Mouse (Mus musculus): Measurements from ENCODE around the gene Ano8. TPM values are rescaled to one million over a fixed set of nuclear protein-coding genes. Genes with fewer than 3 reads are reported as not detected.
A peak's percentile ranks its signal among the peaks of the same experiment; 100 is the strongest.
"Not testable (repeated sequence)": the region's sequence is repeated elsewhere in the genome, so short reads cannot be mapped to it uniquely, and the experiment has no call there.

The Ano8 gene
- 1.3 and 1.4 TPM in 2 replicates for polyA plus RNA-seq (2015; fragmentation: Nextera tagmentation; extraction: Ambion mirVana)

DNA sequence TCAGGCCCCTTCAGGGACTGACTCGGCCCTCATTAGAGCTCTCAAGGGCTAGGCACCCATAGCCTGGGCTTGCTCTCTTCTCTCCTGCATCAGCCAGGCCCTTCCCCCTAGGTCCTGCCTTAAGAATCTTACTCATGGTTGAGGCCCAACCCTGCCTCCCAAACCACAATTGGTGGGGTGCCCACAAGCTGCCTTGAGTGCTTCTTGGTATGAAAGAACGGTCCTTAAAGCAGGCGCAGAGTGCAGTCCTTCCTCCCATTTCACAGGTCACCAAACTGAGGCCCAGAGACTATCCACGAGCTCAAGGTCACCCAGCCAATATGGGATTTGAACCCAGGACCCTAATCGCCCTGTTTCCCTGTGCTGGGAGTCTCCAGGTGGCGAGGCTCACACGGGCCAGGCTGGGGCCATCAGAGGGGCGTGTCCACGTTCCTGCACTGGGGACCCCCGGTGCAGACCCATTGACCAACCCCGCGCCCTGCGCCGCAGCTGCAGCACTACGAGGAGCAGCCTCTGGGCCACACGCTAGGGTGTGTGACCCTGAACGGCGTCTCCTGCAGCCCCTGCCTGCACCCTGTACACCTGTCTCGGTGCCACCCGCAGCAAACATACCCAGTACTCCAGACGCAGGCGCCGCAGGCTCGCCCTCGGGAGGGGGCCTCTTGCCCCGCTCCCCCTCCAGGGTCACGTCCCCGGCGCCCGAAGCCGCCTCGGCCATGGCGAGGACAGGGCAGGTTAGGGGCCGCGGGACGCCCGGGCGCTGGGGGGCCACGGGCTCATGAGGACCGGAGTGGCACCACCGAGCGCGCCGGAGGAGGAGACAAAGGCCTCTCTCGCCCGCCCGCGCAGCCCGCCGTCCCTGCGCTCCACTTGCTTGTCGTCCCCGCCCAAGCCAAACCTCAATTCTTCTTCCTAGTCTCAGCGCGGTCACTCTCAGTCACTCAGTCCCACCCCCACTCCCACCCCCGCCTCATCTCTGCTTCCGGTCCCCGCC lies at the start of gene Ano8:
Gene Ano8, minus strand, starts transcription at position 822 of the 994 bp plus-strand sequence.
- Histone ChIP-seq H3K9ac (peak within 1 kb of the TSS; percentile 81), H3K4me3 (peak within 1 kb of the TSS; percentile 73), H3K4me2 (peak within 1 kb of the TSS; percentile 88), H3K4me1 (peaks cover 37% of the 10 kb centered on the region), H3K9me3 (no peaks in the 10 kb centered on the region), H3K36me3 (peaks cover 23% of the 10 kb centered on the region), H3K27ac (0 out of 2 replicates have a peak within 1 kb of the TSS, but pooled peaks have one; percentile 48), H3K27me3 (no peaks in the 10 kb centered on the region)
- 5% methylated on average over 53 of the region's 58 CpGs for WGBS
- peak; percentile 22; the same call in 1 of the 2 replicates for ATAC-seq (ENCODE audit: insufficient number of reproducible peaks, low FRiP score, low TSS enrichment, low read depth)

DNA sequence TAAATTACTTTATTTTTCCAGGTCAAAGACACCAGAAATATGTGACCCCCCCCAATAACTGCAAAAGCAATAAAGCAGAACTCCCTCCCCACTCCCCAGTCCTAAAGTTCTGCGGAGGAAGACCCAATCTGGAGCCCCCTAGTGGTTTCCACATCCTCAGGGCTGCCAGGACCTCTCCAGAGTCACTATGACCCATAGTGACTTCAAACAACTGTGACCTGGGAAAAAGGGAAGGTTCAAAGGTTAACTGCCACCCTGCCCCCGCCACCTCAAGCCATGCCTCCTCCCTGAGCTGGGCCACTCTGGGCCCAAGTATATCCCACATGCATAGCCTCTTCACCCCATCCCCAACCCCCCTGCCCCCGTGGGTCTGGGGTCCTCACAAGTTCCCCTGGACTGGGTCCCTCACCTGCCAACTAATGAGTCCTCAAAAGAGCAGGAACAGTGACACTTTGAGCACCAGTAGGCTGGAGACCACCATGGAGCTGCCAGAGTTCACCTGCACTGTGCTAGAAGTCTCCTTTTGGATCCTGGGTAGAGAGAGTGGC lies 48.6 kb upstream of the Ano8 start:
- Histone ChIP-seq H3K4me1 (peaks cover 13% of the 10 kb centered on the region), H3K36me3 (no peaks in the 10 kb centered on the region), H3K9me3 (no peaks in the 10 kb centered on the region), H3K9ac (no peak overlapping the region), H3K4me3 (no peak overlapping the region), H3K27ac (no peak overlapping the region), H3K4me2 (no peak overlapping the region), H3K27me3 (no peaks in the 10 kb centered on the region)
- ATAC-seq (ENCODE audit: insufficient number of reproducible peaks, low FRiP score, low TSS enrichment, low read depth) = no peak
- 40% methylated on average over 3 of the region's 3 CpGs for WGBS

DNA sequence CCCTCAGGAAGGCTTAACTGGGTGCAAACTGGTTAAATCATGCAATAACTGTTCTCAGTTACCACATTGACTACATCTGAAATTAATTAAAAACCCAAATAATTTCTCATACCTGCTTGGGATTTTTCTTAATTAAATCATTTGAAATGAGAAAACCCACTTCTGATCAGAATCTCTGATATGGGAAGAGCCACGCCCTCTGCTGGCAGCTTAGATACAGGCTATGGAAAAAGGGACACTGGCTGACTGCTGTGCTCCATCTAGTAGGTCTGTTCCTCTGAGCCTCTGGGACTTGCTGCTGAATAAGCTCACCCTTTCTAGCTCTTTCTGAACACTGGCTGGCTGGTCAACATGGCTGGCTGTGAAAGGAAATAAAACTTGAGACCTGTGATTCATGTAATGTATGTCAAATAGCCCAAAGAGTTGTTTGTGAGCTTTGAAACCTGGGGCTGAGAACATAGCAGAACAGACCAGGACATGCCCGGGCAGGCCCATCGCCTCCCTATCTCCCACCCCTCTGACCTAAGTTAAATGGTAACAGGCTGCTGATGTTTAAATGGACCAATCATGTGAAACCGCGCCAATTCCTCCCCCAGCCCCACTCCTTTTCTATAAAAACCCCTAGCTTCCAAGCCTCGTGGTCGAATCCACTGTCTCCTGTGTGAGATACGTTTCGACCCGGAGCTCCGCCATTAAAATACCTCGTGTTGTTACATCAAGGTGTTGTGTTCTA lies 45.1 kb upstream of the Ano8 start:
- H3K27me3 ChIP-seq = peaks cover 12% of the 10 kb centered on the region
- H3K9ac ChIP-seq; ATAC-seq (ENCODE audit: insufficient number of reproducible peaks, low FRiP score, low TSS enrichment, low read depth); H3K27ac ChIP-seq; H3K9me3 ChIP-seq; H3K4me2 ChIP-seq; H3K36me3 ChIP-seq; H3K4me3 ChIP-seq: not testable (repeated sequence)
- H3K4me1 ChIP-seq = peaks cover 13% of the 10 kb centered on the region
- 72% methylated on average over 7 of the region's 12 CpGs for WGBS

DNA sequence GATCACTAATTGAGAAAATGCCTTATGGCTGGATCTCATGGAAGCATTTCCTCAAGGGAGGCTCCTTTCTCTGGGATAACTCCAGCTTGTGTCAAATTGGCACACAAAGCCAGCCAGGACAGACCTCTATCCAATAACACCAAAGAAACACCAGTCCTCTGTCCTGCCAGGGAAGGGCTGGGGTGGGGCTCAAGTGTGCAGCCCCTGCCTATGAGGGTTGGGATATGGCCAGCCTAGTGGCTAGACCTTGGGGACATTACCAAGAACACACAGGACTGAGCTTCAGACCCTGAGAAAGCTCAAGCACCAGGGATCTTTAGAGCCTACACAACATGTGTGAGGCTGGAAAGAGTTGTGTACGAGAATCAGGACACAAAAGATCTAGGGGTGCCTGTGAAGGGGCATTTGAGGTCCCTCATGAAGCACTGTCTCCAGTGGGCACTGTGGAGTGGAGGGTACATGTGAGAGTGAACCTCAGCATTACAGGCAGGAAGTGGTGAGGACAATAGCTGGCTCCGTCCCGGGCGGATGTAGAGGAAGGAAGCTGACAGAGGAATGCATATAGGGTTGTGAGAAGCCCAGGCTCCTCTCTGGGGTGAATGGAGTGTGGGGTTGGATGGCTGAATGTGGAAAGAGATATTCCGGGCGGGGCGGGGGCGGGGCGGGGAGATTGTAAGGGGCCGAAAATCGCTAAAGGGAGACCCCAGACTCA lies 42.8 kb upstream of the Ano8 start:
- Histone ChIP-seq H3K4me2 (no peak overlapping the region), H3K27ac (peak overlapping the region; percentile 59), H3K4me1 (peaks cover 22% of the 10 kb centered on the region), H3K9ac (no peak overlapping the region), H3K27me3 (peaks cover 33% of the 10 kb centered on the region), H3K36me3 (no peaks in the 10 kb centered on the region), H3K4me3 (no peak overlapping the region), H3K9me3 (no peaks in the 10 kb centered on the region)
- 78% methylated on average over 11 of the region's 11 CpGs for WGBS
- ATAC-seq (ENCODE audit: insufficient number of reproducible peaks, low FRiP score, low TSS enrichment, low read depth) = no peak

DNA sequence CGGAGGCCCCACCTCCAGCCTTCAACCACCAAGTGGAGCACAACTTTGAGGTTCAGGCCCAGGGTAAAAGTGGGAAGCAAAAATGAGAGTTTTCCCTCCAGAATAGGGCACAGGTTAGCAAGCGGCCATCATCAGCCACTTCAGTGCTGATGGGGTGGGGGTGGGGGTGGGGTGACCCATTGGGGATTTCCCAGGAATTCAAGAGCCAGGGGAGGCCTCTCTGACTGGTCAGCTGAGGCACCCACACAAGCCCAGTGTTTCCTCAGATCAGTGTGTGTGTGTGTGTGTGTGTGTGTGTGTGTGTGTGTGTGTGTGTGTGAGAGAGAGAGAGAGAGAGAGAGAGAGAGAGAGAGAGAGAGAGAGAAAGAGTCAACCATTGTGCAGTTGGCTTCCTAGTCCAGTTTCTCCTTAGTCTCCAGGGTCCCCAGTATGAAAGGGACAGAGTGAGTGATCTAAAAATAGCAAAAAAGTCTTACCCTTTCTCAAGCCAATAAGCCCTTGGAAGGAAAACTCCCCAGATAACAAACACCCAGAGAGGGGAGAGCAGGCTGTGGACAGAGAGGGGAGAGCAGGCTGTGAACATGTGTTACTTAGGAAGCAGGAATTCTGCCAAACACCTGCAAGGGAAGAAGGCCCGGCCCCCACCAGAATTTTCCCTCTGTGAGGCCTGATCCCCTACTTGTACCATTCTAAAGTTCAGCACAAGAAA lies 41.6 kb upstream of the Ano8 start:
- no peak overlapping the region; the same call in 1 of the 2 replicates for H3K9ac ChIP-seq
- no peaks in the 10 kb centered on the region for H3K36me3 ChIP-seq
- no peak for ATAC-seq (ENCODE audit: insufficient number of reproducible peaks, low FRiP score, low TSS enrichment, low read depth)
- H3K4me3 ChIP-seq = no peak overlapping the region
- H3K9me3 ChIP-seq = no peaks in the 10 kb centered on the region
- 45% methylated on average over 3 of the region's 3 CpGs for WGBS
- H3K4me2 ChIP-seq = no peak overlapping the region
- peaks cover 39% of the 10 kb centered on the region for H3K27me3 ChIP-seq
- peaks cover 22% of the 10 kb centered on the region for H3K4me1 ChIP-seq
- H3K27ac ChIP-seq = peak overlapping the region; percentile 47

DNA sequence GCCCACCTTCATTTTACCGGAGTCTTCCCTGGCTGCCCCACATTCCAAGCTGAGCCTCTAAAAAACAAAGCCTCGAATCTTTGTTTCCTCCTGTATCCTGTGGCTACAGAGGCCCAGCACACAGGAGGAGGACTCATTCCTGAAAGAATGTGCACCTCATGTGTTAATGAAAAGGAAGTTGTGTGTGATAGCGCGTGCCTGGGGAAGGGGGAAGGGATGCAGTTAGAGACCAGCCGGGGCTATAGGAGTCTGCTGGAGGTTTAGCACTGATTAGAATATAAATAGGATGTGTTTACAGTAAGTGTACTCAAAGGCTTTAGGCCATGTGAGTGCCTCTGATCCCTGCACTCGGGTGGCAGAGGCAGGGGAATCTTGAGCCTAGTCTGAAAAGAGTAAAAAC lies 40.5 kb upstream of the Ano8 start:
- Histone ChIP-seq H3K4me2 (no peak overlapping the region), H3K4me3 (no peak overlapping the region), H3K27ac (no peak overlapping the region), H3K4me1 (peaks cover 28% of the 10 kb centered on the region), H3K9me3 (no peaks in the 10 kb centered on the region), H3K36me3 (no peaks in the 10 kb centered on the region), H3K27me3 (peaks cover 39% of the 10 kb centered on the region), H3K9ac (no peak overlapping the region)
- WGBS = 17% methylated on average over 6 of the region's 6 CpGs
- no peak for ATAC-seq (ENCODE audit: insufficient number of reproducible peaks, low FRiP score, low TSS enrichment, low read depth)

DNA sequence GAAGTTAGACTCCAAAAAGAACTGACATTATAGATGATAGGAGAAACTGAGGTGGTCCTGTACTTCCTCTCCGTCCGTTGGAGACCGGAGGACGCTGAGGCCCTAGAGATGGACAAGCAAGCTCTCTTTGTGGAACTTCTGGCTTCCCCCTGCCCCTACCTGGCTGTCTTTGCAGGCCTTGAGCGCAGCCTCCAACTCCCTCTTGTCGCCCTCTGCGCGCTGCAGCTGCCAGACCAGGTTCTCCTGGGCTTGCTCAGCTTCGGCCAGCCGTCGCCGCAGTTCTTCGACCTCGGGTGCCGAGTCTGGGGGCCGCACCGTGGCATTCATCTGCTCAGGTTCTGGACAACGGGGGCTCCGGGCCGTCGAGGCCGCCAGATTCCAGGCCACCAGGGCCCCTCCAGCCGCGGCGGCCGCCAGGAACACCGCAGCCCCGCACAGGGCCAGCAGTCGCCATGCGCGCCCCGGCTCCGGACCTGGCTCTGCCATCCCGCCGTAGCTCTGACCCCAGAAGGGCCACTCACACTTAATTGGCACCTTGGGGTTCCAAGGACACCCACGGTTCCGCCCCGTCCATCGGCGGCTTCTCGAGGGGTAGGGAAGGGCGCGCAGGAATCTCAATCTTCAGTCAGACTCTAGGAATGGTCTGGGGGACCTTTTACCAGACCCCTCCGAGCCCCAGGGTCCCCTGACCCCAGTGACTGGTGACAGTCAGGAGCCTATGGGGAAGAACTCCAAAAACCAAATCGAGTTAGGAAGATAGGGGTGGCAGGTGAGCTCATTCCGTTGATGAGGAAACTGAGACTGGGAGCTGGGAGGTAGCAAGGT lies 39.7 kb upstream of the Ano8 start, which contains the start of gene Ccdc194:
Gene Ccdc194, minus strand, starts transcription at position 486 of the 825 bp plus-strand sequence.
- ATAC-seq (ENCODE audit: insufficient number of reproducible peaks, low FRiP score, low TSS enrichment, low read depth) = no peak
- no peak within 1 kb of the TSS for H3K4me3 ChIP-seq
- H3K27me3 ChIP-seq = peaks cover 43% of the 10 kb centered on the region
- WGBS = 13% methylated on average over 46 of the region's 46 CpGs
- H3K27ac ChIP-seq = no peak within 1 kb of the TSS
- H3K9me3 ChIP-seq = no peaks in the 10 kb centered on the region
- H3K4me2 ChIP-seq = 0 out of 2 replicates have a peak within 1 kb of the TSS, but pooled peaks have one; percentile 17
- peaks cover 29% of the 10 kb centered on the region for H3K4me1 ChIP-seq
- H3K9ac ChIP-seq = no peak within 1 kb of the TSS
- no peaks in the 10 kb centered on the region for H3K36me3 ChIP-seq

DNA sequence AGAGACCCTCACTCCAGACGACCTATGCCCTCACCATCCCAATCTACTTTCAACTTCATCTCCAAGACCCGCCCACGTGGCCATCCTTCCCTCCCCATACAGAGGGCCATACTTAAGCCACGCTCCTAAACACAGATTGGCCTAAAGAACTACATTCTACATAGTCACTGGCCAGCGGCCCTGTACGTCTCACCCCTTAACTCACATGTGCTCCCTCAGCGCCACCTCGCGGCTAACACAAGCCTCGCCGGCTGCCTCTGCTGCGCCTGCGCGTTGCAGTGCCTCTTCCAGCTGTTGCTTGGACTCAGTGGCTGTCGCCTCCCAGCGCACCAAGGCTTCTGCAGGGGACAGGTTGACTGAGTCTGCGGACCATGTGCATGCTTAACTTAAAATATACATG lies 35.9 kb upstream of the Ano8 start:
- Histone ChIP-seq H3K36me3 (no peaks in the 10 kb centered on the region), H3K4me1 (peaks cover 20% of the 10 kb centered on the region), H3K4me3 (peak overlapping the region; percentile 4; the same call in 1 of the 2 replicates), H3K9ac (no peak overlapping the region), H3K27ac (no peak overlapping the region), H3K9me3 (no peaks in the 10 kb centered on the region), H3K27me3 (peaks cover 38% of the 10 kb centered on the region), H3K4me2 (peak overlapping the region; percentile 34)
- peak; percentile 78 for ATAC-seq (ENCODE audit: insufficient number of reproducible peaks, low FRiP score, low TSS enrichment, low read depth)
- 2% methylated on average over 17 of the region's 17 CpGs for WGBS

DNA sequence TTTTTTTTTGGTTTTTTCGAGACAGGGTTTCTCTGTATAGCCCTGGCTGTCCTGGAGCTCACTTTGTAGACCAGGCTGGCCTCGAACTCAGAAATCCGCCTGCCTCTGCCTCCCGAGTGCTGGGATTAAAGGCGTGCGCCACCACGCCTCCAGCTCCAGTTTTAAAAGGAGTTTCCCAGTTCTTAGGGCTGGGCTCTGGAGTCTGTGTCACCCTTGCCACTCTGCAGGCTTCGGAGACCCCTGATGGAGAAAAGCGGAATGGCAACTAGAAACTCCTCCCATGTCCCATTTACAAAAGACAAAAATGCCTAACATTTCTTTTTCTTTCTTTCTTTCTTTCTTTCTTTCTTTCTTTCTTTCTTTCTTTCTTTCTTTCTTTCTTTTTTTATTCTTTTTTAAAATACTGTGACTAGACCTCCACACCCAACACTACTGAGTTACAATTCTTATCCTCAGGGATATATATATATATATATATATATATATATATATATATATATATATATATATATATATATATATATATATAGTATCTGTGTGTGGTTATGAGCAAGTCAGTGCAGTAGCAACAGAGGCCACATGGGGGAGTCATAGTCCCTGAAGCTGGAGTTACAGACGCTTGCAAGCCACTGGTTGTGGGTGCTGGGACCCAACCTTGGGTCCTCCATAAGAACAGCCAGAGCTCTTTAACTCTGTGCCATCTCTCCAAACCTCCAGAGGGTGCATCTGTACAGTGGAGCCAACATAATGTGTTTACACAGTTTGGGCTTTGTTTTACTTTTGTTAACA lies 33.5 kb upstream of the Ano8 start:
- H3K27ac ChIP-seq; H3K4me1 ChIP-seq; H3K36me3 ChIP-seq; H3K9me3 ChIP-seq; ATAC-seq (ENCODE audit: insufficient number of reproducible peaks, low FRiP score, low TSS enrichment, low read depth); H3K4me3 ChIP-seq; H3K4me2 ChIP-seq; H3K9ac ChIP-seq: not testable (repeated sequence)
- H3K27me3 ChIP-seq = peaks cover 16% of the 10 kb centered on the region
- WGBS = 41% methylated on average over 10 of the region's 10 CpGs

DNA sequence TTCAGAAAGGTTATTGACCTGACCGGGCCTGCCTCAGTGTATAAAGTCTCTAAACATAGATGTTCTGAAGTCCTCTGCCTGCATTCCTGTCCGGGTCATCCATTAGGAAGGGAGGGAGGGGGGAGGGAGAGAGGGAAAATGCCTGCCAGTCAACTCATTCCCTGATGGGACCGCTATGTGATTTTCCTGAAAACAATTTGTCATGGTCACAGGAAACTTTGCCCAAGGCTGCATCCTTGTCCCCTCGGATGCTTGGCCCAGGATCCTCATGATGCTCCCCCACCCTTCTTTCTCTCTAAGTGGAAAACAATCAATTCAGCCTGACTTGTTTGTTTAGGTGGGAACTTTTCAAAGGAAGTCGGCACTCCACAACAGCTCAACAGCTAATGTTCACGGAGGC lies 31.0 kb upstream of the Ano8 start:
- Histone ChIP-seq H3K27me3 (peaks cover 4% of the 10 kb centered on the region), H3K4me2 (no peak overlapping the region), H3K4me1 (peaks cover 6% of the 10 kb centered on the region), H3K9me3 (no peaks in the 10 kb centered on the region), H3K27ac (no peak overlapping the region), H3K36me3 (no peaks in the 10 kb centered on the region), H3K9ac (no peak overlapping the region), H3K4me3 (no peak overlapping the region)
- no peak for ATAC-seq (ENCODE audit: insufficient number of reproducible peaks, low FRiP score, low TSS enrichment, low read depth)
- 16% methylated on average over 6 of the region's 6 CpGs for WGBS
